Mouse (Mus musculus) kidney, adult 9 months (tissue): Measurements from ENCODE around the gene Nup54.

Experiments used
- DNase-seq: peaks from one replicate; pipeline ENCODE4 v3.0.0; 2022

The Nup54 gene

DNA sequence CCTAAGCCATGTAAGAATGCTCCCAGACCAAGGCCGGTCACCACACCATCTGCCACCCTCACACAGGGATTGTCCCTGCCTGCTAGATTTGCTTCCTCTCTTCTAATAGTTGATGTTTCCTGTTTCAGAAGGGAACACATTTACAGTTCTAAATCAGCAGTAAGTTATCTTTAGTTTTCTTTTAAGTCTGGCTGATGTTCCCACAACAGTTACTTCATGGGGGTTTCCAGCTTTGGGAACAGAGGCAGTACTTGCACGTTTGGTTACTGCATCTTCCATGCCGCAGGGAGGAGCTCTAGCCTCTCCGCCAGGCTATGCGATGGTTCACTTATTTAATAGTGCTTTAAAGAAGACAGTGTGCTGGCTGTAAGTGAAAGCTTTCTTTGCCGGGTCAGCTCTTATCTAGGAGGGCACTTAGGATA, 60.3 kb downstream of the Nup54 start:
- peak; percentile 76 for DNase-seq

DNA sequence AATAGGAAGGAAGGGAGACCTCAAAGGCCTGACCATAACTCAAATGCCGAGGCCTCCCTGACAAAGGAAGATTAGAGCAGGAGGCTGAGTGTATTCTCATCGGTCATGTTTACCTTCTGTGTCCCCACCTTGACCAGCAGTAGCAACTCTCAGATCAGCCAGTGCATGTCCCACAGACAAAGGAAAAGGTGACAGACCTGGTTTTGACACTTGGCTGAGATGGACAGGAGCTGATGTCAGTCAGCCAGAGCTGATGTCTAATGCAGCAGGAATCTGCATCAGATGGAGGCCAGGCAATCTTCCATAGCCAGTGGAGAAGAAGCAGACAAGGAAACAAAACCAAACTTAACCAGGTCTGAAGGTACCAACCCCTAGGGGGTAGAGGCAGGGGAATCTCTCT, 62.4 kb downstream of the Nup54 start:
- no peak for DNase-seq

DNA sequence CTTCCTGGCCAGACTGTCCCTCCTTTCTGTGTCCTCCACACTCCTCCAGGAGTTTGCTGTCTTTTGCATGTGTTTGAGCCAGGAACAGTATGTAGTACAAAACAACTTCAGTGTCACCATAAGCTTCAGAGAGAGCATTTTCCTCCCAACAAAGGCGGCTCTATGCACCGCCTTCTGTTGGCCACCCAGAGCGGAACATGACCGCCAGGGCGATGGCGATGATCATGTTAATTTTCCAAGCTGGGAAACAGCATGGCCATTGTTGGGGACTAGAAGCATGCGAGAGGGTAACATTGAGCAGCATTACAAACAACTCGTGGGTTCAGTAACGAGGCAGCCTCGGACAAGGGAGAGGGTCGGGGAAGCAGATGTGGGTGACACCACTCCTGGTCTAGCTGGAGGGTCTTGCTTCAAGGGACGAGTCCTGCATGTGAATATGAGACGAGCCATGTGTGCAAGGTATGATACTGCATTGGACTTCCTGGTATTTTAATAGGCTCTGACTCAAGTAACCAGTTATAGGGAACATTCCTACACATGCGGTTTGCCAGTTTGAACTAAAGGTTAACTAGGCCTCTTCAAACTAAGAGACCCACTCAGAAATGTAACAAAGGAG, 63.5 kb downstream of the Nup54 start:
- no peak for DNase-seq

DNA sequence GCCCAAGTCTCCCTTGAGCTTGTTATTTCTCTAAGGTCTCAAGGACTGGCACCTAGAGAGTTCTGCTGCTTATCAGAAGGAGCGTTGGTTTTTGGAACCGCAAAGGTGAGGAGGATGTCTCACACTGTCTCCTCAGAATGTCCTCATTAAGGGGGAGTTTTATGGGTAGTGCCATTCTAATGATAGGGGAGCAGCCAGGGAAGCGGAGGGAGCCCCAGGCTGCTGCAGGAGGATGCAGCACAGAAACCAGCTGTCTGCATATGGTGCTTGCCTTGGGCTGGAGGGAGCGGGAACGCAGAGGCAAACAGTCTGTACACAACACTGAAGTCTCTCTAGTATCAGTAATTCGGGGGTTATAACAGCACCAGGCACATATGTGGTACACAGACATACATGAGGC, 64.1 kb downstream of the Nup54 start:
- no peak for DNase-seq

- DNase-seq: no peak
These were observed 64.6 kb downstream of the Nup54 start for GRCm38 (mm10) chr5:92370392-92370791.

DNA sequence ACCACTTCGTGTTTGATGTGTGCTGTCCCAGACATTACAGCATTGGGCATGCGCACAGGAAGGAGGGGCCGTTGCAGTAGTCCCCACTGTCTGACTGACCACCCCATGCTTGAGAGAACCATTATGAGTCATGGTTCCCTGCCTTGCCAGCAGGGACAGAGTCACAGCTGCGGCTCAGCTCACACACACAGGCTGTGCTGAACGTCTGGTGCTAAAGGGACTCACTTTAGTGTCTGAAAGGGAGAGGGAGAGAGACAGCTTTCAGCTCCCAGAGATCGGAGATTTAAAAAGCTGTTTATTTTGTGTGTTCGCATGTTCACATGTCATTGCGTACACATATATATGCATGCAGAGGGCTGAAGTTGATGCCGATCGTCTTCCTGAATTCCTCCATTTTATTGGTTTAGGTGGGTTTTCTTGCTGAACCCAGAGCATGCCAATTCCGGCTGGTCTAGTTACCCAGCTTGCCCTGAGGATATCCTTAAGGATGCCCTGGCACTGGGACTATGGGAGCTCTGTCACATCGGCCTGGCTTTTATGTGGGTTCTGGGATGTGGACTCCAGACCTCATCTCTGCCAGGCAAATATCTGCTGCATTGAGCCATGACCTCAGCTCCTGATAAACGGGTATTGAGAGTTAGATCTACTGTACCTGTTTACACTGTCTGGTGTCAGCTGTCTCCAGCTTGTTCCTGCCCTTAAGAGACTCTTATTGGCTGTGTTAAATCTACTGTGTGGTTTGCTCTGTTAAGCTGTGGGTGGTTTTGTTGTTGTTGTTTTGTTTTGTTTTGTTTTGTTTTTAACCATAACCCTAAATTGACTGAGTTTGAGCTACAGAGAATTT, 65.6 kb downstream of the Nup54 start:
- DNase-seq: no peak

GRCm38 (mm10) chr5:92368392-92368791, 66.6 kb downstream of the Nup54 start:
- DNase-seq: no peak

DNA sequence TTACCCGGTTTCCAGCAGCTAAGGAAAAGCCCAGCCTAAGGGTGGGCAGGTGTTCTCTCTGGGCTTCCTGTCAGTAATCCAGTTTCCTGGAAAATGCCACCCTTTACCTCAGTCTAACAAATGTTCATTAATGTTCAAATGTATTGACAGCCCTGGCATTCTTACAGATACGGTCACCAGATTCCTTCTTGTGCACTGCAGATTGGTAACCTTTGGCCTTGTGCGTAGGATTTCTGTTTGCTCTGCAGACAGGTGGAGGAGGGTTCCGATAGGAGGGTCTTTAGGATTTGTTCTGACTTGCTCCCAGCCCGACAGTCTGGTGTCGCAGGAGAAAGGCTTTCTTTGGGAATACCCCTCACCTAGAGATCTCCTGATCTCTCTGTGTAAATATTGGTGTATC, 68.5 kb downstream of the Nup54 start:
- DNase-seq: no peak
